Mouse (Mus musculus): ENCODE measurements around the gene Lrfn3. TPM values are rescaled to one million over a fixed set of nuclear protein-coding genes. Genes with fewer than 3 reads are reported as not detected.

Gene Lrfn3
- total RNA-seq, 2 experiments from 2014 or later = not detected

GRCm38 (mm10) chr7:30315559-30316529 is 46.7 kb downstream of the Lrfn3 start:
- ATAC-seq (replicated peaks; ENCODE audit: poor library complexity, severe bottlenecking) = no peak

DNA sequence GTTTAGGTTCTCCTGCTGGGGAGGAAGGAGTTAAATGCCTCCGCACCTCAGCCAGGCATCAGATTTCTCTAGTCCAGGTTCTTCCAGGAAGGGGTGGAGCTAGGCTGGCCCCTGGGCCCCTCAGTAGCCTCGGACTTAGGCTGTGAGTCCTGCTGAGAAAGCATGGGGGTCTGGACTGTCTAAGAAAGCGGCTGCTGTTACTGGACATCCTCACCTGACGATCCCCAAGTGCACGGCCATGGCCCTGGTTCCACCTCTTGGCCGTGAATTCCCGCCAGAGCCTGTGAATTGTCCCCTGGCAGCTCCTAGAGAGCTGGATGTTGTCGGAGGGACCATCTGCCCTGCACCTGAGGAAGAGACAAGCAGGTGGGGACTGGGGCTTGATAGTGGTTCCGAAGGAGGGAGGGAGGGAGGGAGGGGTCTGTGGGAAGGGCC is 47.8 kb downstream of the Lrfn3 start, which contains the start of gene Syne4:
Gene Syne4 (plus strand): TSS at position 87 of the 435 bp plus-strand sequence.
- no peak for ATAC-seq (replicated peaks; ENCODE audit: poor library complexity, severe bottlenecking)

GRCm38 (mm10) chr7:30313666-30314320 is 48.8 kb downstream of the Lrfn3 start:
- no peak for ATAC-seq (replicated peaks; ENCODE audit: poor library complexity, severe bottlenecking)

GRCm38 (mm10) chr7:30310136-30310535 is 52.4 kb downstream of the Lrfn3 start:
- no peak for ATAC-seq (replicated peaks; ENCODE audit: poor library complexity, severe bottlenecking)

DNA sequence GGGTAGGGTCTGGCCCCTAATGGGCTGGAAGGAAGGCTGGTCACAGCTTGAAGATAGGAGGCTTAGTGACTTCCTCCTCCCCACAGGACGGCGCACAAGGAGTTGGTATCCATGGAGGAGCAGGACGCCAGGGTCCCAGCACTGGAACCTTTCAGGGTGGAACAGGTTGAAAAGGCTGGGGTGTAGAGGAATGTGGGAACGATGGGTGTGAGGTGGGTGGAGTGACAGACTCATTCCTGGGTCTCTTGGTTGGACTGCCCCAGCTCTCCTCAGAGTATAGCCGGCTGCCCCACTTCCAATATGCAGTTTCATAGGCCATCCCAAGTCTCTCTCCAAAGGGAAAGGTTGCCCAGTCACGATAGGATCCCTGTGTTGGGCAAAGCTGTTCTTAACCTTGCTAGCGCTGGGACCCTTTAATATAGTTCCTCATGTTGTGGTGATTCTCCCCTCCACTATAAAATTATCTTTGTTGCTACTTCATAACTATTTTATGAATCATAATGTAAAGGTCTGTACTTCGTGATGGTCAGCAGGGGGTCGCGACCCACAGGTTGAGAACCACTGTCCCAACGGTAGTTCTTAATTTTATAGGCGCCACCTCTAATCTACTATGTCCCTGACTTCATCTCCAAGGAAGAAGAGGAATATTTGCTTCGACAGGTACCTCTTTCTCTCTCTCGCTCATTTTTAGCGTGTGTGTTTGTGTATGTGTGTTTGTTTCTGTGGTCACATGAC is 53.0 kb downstream of the Lrfn3 start:
- no peak for ATAC-seq (replicated peaks; ENCODE audit: poor library complexity, severe bottlenecking)

- ATAC-seq (replicated peaks; ENCODE audit: poor library complexity, severe bottlenecking) = peak; percentile 99
Measured at GRCm38 (mm10) chr7:30308076-30309005, 54.2 kb downstream of the Lrfn3 start, which contains the start of gene Alkbh6. Gene Alkbh6, plus strand, starts transcription at chr7:30308717.

GRCm38 (mm10) chr7:30306083-30306779 is 56.3 kb downstream of the Lrfn3 start:
- no peak for ATAC-seq (replicated peaks; ENCODE audit: poor library complexity, severe bottlenecking)

Other genes starting within 250 kb of the Lrfn3 start
Only the 30 nearest of the 31 such genes appear.
- gene Zfp146, start 193.0 kb downstream of the Lrfn3 start, total RNA-seq (2014; fragmentation: Nextera tagmentation) = 52.0 and 61.0 TPM in 2 replicates
- 80.7 and 101 TPM in 2 replicates for gene Zfp146, start 193.0 kb downstream of the Lrfn3 start, total RNA-seq (2017)
- gene Cox7a1, start 178.6 kb downstream of the Lrfn3 start, total RNA-seq (2014; fragmentation: Nextera tagmentation) = not detected in 2 replicates
- gene Cox7a1, start 178.6 kb downstream of the Lrfn3 start, total RNA-seq (2017) = 1.5 TPM in 1 of 2 replicates, not detected in the other
- gene Capns1, start 164.0 kb downstream of the Lrfn3 start, total RNA-seq (2014; fragmentation: Nextera tagmentation) = 236 and 240 TPM in 2 replicates
- gene Capns1, start 164.0 kb downstream of the Lrfn3 start, total RNA-seq (2017) = 176 and 196 TPM in 2 replicates
- 79.3 and 81.3 TPM in 2 replicates for gene Polr2i, start 130.8 kb downstream of the Lrfn3 start, total RNA-seq (2014; fragmentation: Nextera tagmentation)
- 62.3 and 79.3 TPM in 2 replicates for gene Polr2i, start 130.8 kb downstream of the Lrfn3 start, total RNA-seq (2017)
- gene Tbcb, start 130.5 kb downstream of the Lrfn3 start, total RNA-seq (2014; fragmentation: Nextera tagmentation) = 113 and 115 TPM in 2 replicates
- 48.2 and 53.7 TPM in 2 replicates for gene Tbcb, start 130.5 kb downstream of the Lrfn3 start, total RNA-seq (2017)
- not detected in 2 replicates for gene Ovol3, start 127.0 kb downstream of the Lrfn3 start, total RNA-seq (2014; fragmentation: Nextera tagmentation)
- gene Ovol3, start 127.0 kb downstream of the Lrfn3 start, total RNA-seq (2017) = not detected in 2 replicates
- not detected in 2 replicates for gene Thap8, start 82.7 kb downstream of the Lrfn3 start, total RNA-seq (2014; fragmentation: Nextera tagmentation)
- 0.57 TPM in 1 of 2 replicates, not detected in the other for gene Thap8, start 82.7 kb downstream of the Lrfn3 start, total RNA-seq (2017)
- 21.6 and 29.4 TPM in 2 replicates for gene Wdr62, start 82.4 kb downstream of the Lrfn3 start, total RNA-seq (2014; fragmentation: Nextera tagmentation)
- gene Wdr62, start 82.4 kb downstream of the Lrfn3 start, total RNA-seq (2017) = 4.0 and 5.8 TPM in 2 replicates
- gene Clip3, start 71.0 kb downstream of the Lrfn3 start, total RNA-seq (2014; fragmentation: Nextera tagmentation) = not detected in 2 replicates
- gene Clip3, start 71.0 kb downstream of the Lrfn3 start, total RNA-seq (2017) = not detected in 2 replicates
- 32.6 and 33.3 TPM in 2 replicates for gene Alkbh6, start 54.1 kb downstream of the Lrfn3 start, total RNA-seq (2014; fragmentation: Nextera tagmentation)
- 30.1 and 35.5 TPM in 2 replicates for gene Alkbh6, start 54.1 kb downstream of the Lrfn3 start, total RNA-seq (2017)
- 6.3 and 8.7 TPM in 2 replicates for gene Syne4, start 48.0 kb downstream of the Lrfn3 start, total RNA-seq (2014; fragmentation: Nextera tagmentation)
- gene Syne4, start 48.0 kb downstream of the Lrfn3 start, total RNA-seq (2017) = 0.99 TPM in 1 of 2 replicates, not detected in the other
- 0.60 TPM in 1 of 2 replicates, not detected in the other for gene E130208F15Rik, start 41.0 kb downstream of the Lrfn3 start, total RNA-seq (2014; fragmentation: Nextera tagmentation)
- gene E130208F15Rik, start 41.0 kb downstream of the Lrfn3 start, total RNA-seq (2017) = 1.6 and 2.5 TPM in 2 replicates
- 10.5 and 11.8 TPM in 2 replicates for gene Sdhaf1, start 38.9 kb downstream of the Lrfn3 start, total RNA-seq (2014; fragmentation: Nextera tagmentation)
- 7.8 and 12.9 TPM in 2 replicates for gene Sdhaf1, start 38.9 kb downstream of the Lrfn3 start, total RNA-seq (2017)
- gene Tyrobp, start 51.0 kb upstream of the Lrfn3 start, total RNA-seq (2014; fragmentation: Nextera tagmentation) = 665 and 703 TPM in 2 replicates
- 270 and 287 TPM in 2 replicates for gene Tyrobp, start 51.0 kb upstream of the Lrfn3 start, total RNA-seq (2017)
- 64.6 and 70.7 TPM in 2 replicates for gene Hcst, start 57.1 kb upstream of the Lrfn3 start, total RNA-seq (2014; fragmentation: Nextera tagmentation)
- 9.0 and 31.6 TPM in 2 replicates for gene Hcst, start 57.1 kb upstream of the Lrfn3 start, total RNA-seq (2017)
- 16.0 and 16.3 TPM in 2 replicates for gene Nfkbid, start 59.0 kb upstream of the Lrfn3 start, total RNA-seq (2014; fragmentation: Nextera tagmentation)
- gene Nfkbid, start 59.0 kb upstream of the Lrfn3 start, total RNA-seq (2017) = 6.8 and 15.1 TPM in 2 replicates
- not detected in 2 replicates for gene Aplp1, start 82.8 kb upstream of the Lrfn3 start, total RNA-seq (2014; fragmentation: Nextera tagmentation)
- gene Aplp1, start 82.8 kb upstream of the Lrfn3 start, total RNA-seq (2017) = not detected in 2 replicates
- gene Kirrel2, start 94.9 kb upstream of the Lrfn3 start, total RNA-seq (2014; fragmentation: Nextera tagmentation) = not detected in 2 replicates
- not detected in 2 replicates for gene Kirrel2, start 94.9 kb upstream of the Lrfn3 start, total RNA-seq (2017)
- not detected in 2 replicates for gene Nphs1, start 95.5 kb upstream of the Lrfn3 start, total RNA-seq (2014; fragmentation: Nextera tagmentation)
- gene Nphs1, start 95.5 kb upstream of the Lrfn3 start, total RNA-seq (2017) = 0.56 and 0.57 TPM in 2 replicates
- 2.2 TPM in 1 of 2 replicates, not detected in the other for gene Prodh2, start 130.8 kb upstream of the Lrfn3 start, total RNA-seq (2014; fragmentation: Nextera tagmentation)
- not detected in 2 replicates for gene Prodh2, start 130.8 kb upstream of the Lrfn3 start, total RNA-seq (2017)
- gene Arhgap33, start 172.3 kb upstream of the Lrfn3 start, total RNA-seq (2014; fragmentation: Nextera tagmentation) = 7.0 and 8.6 TPM in 2 replicates
- 3.7 and 3.8 TPM in 2 replicates for gene Arhgap33, start 172.3 kb upstream of the Lrfn3 start, total RNA-seq (2017)
- 3.8 and 14.9 TPM in 2 replicates for gene Hspb6, start 189.4 kb upstream of the Lrfn3 start, total RNA-seq (2014; fragmentation: Nextera tagmentation)
- gene Hspb6, start 189.4 kb upstream of the Lrfn3 start, total RNA-seq (2017) = 3.6 and 3.9 TPM in 2 replicates
- gene Proser3, start 189.5 kb upstream of the Lrfn3 start, total RNA-seq (2014; fragmentation: Nextera tagmentation) = 7.3 and 15.8 TPM in 2 replicates
- 2.8 and 9.2 TPM in 2 replicates for gene Proser3, start 189.5 kb upstream of the Lrfn3 start, total RNA-seq (2017)
- 45.4 and 96.9 TPM in 2 replicates for gene Lin37, start 197.1 kb upstream of the Lrfn3 start, total RNA-seq (2014; fragmentation: Nextera tagmentation)
- gene Lin37, start 197.1 kb upstream of the Lrfn3 start, total RNA-seq (2017) = 23.5 and 25.3 TPM in 2 replicates
- gene U2af1l4, start 200.5 kb upstream of the Lrfn3 start, total RNA-seq (2014; fragmentation: Nextera tagmentation) = 26.3 and 38.5 TPM in 2 replicates
- 58.6 and 87.2 TPM in 2 replicates for gene U2af1l4, start 200.5 kb upstream of the Lrfn3 start, total RNA-seq (2017)
- 5.2 and 12.5 TPM in 2 replicates for gene Gm49396, start 200.6 kb upstream of the Lrfn3 start, total RNA-seq (2014; fragmentation: Nextera tagmentation)
- gene Gm49396, start 200.6 kb upstream of the Lrfn3 start, total RNA-seq (2017) = 5.1 and 6.3 TPM in 2 replicates
- 218 and 221 TPM in 2 replicates for gene Psenen, start 200.9 kb upstream of the Lrfn3 start, total RNA-seq (2014; fragmentation: Nextera tagmentation)
- gene Psenen, start 200.9 kb upstream of the Lrfn3 start, total RNA-seq (2017) = 156 and 184 TPM in 2 replicates
- gene Igflr1, start 202.7 kb upstream of the Lrfn3 start, total RNA-seq (2014; fragmentation: Nextera tagmentation) = 4.9 and 10.6 TPM in 2 replicates
- gene Igflr1, start 202.7 kb upstream of the Lrfn3 start, total RNA-seq (2017) = 0.34 TPM in 1 of 2 replicates, not detected in the other
- gene Kmt2b, start 226.0 kb upstream of the Lrfn3 start, total RNA-seq (2014; fragmentation: Nextera tagmentation) = 48.1 and 64.3 TPM in 2 replicates
- 5.9 and 9.5 TPM in 2 replicates for gene Kmt2b, start 226.0 kb upstream of the Lrfn3 start, total RNA-seq (2017)
- not detected in 2 replicates for gene Zbtb32, start 236.1 kb upstream of the Lrfn3 start, total RNA-seq (2014; fragmentation: Nextera tagmentation)
- gene Zbtb32, start 236.1 kb upstream of the Lrfn3 start, total RNA-seq (2017) = not detected in 2 replicates